Mouse (Mus musculus): ENCODE results near the gene Slco2a1. TPM values are rescaled to one million over a fixed set of nuclear protein-coding genes. Genes with fewer than 3 reads are reported as not detected.

Gene Slco2a1
- total RNA-seq, 2 experiments from 2014 or later: 2.0 to 2.5 TPM

GRCm38 (mm10) chr9:103038705-103039104, 50.2 kb downstream of the Slco2a1 start:
- no peak for DNase-seq

GRCm38 (mm10) chr9:103040581-103040980, 52.1 kb downstream of the Slco2a1 start:
- DNase-seq: no peak

DNA sequence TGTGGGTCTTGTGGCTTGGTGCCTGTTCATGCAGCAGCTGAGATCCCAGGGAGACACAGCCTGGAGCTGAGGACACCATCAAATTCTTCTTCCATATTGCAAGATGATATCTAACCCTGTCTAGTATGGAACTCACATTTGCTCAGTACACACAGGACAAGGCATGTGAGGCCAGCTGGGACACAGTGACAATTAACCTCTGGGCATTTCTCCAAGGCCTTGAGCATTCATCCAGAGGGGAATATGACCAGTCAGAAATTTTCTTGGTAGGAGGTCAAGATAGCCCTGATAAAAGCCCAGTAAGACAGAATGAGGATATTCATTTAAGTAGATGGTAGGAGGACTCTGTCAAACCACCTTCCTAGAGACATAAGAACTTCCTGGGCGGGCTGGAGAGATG, 56.9 kb downstream of the Slco2a1 start:
- DNase-seq: no peak

DNA sequence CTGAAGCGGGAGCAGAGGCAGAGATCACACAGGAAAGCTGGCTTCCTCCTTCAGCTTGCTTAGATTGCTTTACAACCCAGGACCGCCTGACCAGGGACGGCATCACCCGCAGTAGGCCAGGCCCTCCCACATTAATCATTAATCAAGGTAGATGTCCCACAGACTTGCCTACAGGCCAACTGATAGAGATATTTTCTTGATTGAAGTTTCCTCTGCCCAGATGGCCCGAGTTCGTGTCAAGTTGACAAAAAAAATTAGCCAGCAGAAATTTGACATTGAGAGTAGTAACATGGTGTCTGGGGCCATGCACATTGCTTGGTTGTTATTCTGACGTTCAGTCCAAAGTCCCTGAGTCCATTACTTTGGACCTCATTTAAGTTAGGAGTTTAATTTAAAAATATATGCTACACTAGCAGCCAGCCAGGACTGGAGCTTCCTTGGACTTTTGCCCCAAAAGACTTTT, 60.6 kb downstream of the Slco2a1 start:
- DNase-seq: no peak

- DNase-seq: no peak
Measured at GRCm38 (mm10) chr9:103053829-103054228, 65.3 kb downstream of the Slco2a1 start.

DNA sequence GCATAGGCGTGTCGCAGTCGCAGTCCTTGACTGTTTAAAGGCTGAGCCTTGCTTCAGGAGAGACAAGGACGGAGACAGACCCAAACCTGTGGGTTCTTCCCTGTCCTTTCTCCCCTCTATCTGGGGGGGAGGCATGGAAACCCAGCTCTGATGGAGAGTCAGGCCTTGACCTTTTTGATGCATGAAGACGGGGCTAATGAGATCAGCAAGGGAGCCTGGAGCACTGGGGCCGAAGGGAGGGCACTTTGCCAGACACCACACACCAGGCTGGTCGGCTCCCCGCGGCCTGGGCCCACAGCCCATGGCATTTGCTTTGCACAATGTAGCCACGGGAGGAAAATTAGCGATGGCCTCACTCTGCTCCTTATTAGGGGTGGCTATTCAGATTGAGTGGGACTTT, 66.5 kb downstream of the Slco2a1 start:
- no peak for DNase-seq

GRCm38 (mm10) chr9:103056164-103056563, 67.7 kb downstream of the Slco2a1 start:
- no peak for DNase-seq

- DNase-seq: no peak
Measured at GRCm38 (mm10) chr9:103060551-103060950, 72.0 kb downstream of the Slco2a1 start.

DNA sequence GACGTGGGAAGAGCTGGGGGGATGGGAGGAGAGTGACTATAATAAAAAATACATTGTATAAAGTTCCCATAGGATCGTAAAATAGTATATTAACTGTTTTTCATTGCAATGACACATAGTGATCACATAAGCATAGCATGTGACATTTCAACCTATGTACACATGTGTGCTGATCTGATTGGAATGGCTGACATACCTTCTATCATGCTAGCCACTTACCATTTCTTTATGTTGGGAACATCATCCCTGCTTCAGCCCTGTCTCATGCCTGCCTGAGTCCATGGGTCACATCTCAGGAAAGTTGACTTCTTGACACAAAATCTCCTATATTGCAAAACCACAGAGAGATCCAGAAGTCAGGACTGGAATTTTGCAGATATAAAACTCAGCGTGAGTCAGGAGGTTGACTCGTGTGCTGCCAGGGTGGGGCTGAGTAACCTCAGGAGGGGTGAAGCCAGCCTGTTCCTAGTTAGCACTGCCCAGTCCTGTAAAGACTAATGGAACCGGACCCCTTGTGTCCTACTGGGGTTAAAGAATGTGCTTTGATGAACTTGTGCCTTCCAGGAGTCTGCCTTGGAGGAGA, 73.0 kb downstream of the Slco2a1 start:
- DNase-seq: no peak

DNA sequence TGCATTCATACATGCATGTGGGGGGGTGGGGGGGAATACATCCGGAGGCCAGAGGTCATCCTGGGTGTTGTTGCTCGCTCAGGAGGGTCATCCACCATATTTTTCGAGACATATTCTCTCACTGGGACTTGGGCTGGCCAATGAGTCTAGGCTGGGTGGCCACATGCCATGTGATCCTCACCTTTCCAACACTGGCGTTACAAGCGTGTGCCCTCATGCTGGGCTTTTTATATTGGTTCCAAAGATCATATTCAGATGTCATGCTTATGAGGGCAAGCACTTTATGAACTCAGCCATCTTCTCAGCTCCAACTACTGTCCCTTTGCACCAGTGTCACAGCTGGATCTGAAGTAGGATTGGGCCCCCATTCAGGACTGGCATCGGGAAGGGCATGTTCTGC, 75.1 kb downstream of the Slco2a1 start:
- DNase-seq: no peak

DNA sequence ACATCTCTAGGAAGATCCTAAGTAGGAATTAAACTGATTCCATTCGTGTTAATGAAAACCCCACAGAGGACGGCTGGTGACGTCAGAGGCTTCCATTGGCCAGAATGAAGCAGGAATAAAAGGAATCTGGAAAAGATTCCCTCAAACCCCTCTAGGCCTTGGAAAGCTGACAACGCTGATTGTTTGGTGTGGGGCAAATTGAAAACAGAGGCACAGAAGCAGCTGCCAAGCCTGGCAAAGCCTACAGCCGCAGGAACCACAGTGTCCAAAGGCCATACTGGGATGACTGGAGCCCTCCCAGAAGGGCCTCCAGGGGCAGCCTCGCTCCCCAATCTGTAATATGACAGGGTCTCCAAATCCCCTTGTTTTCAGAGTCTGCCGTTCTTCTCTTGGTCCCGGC, 78.3 kb downstream of the Slco2a1 start:
- no peak for DNase-seq

DNA sequence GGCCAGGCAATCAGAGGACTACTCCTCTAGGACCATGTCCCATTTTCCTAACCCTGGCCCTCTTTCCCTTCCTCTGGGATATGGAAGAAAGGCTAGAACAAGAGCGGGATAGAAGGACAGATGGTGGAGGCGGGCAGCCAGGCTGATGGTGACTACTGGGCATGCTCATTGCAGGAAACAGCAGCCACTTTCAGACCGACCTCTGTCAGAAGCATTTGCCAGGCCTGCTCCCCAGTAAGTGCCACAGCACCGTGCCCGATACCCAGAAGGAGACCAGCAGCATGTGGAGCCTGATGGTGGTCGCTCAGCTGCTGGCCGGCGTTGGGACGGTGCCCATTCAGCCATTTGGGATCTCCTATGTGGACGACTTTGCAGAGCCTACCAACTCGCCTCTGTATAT, 79.1 kb downstream of the Slco2a1 start:
- DNase-seq: no peak

- DNase-seq: no peak
Measured at GRCm38 (mm10) chr9:103068769-103069168, 80.3 kb downstream of the Slco2a1 start.

- no peak for DNase-seq
Measured at GRCm38 (mm10) chr9:103071541-103072203, 83.2 kb downstream of the Slco2a1 start.

DNA sequence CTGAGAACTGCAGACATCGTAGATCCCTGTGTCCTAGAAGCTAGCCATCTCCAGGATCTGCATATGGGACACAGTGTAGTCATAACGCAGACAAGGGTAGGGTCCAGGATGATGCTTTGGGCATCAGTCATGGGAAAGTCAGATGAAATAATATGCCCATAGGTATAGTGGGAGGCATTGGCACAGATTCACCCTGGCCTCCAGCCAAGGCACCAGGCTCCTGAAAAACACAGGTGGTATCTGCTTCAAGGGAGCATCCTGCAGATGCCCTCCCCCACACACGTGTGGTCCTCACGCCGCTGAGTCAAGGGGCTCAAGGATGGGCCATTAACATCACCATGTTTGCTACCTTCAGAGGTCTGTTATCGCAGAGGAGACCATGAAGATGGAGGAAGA, 83.7 kb downstream of the Slco2a1 start:
- no peak for DNase-seq

DNA sequence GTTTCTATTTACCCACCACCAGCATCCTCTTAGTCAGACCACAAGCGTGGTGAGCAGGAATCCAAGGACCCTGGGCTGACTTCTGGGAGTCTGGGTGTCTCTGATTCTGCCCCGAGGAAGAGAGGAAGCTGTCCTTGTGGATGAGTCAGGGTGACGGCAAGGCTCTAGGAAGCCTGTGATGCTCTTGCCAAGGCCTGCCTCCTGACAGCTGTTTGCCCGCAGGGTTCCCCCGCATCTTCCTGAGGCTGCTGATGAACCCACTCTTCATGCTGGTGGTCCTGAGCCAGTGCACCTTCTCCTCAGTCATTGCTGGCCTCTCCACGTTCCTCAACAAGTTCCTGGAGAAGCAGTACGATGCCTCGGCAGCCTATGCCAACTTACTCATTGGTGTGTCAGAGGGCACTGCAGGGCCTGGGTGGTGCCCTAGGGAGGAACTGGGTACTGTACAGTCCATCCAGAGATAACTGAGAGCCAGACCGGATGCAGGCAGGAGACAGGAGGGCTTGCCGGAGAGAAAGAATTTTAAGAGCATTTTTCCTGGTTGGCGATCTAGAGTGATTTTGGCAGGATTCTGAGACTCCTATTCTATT, 84.5 kb downstream of the Slco2a1 start:
- no peak for DNase-seq

GRCm38 (mm10) chr9:103076836-103077531, 88.5 kb downstream of the Slco2a1 start:
- no peak for DNase-seq

- DNase-seq: no peak
Measured at GRCm38 (mm10) chr9:103078194-103078691, 89.7 kb downstream of the Slco2a1 start.

GRCm38 (mm10) chr9:103080211-103080610, 91.7 kb downstream of the Slco2a1 start:
- DNase-seq: no peak

- no peak for DNase-seq
Measured at GRCm38 (mm10) chr9:103082246-103082975, 93.9 kb downstream of the Slco2a1 start.

- no peak for DNase-seq
Measured at GRCm38 (mm10) chr9:103083405-103083804, 94.9 kb downstream of the Slco2a1 start.

DNA sequence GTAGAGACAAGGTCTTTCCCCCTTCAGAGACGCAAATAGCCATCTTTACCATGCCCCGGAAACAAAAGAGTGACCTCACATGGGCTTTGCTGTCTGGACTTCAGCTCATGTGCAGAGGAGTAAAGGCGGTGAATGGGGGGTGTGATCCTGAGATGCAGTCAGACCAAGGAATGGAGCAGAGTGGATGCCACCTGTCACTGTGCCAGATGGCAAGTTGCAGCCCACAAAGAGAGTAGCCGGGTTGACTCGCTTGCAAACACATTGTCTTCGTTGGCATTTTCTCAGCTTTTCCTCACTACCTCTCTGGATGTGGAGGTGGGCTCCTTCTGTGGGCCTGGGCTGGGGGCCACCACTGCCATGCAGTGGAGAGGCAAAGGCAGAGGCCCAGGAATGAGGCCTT, 98.2 kb downstream of the Slco2a1 start:
- no peak for DNase-seq

- DNase-seq: no peak
Measured at GRCm38 (mm10) chr9:103087301-103087700, 98.8 kb downstream of the Slco2a1 start.
